Mouse (Mus musculus): ENCODE measurements at regions not wholly inside any gene's neighbourhood (a gene's known extent, or its start where the extent isn't known, plus 50 kb on each side); places are given as distances from the start of the nearest gene placed in this dataset.

GRCm38 (mm10) chr8:100206557-100207349 lies 790.5 kb upstream of the Cdh8 start:
- Histone ChIP-seq H3K36me3 (no peaks in the 10 kb centered on the region), H3K4me1 (replicated peaks) (no peaks in the 10 kb centered on the region), H3K4me2 (no peak overlapping the region), H3K9me3 (replicated peaks) (0 out of 2 replicates have a peak, but pooled peaks cover 2% of the 10 kb centered on the region), H3K27ac (no peak overlapping the region), H3K27me3 (no peaks in the 10 kb centered on the region), H3K9ac (no peak overlapping the region), H3K4me3 (replicated peaks) (no peak overlapping the region)
- 71% methylated on average over 2 of the region's 2 CpGs for WGBS (ENCODE audit: insufficient replicate concordance)
- DNase-seq: no peak
- no peak for ATAC-seq (ENCODE audit: low read depth)

GRCm38 (mm10) chr8:100193228-100193627 lies 777.0 kb upstream of the Cdh8 start:
- ATAC-seq (ENCODE audit: low read depth) (no peak), DNase-seq (no peak)
- Histone ChIP-seq H3K9ac (no peak overlapping the region), H3K27me3 (no peaks in the 10 kb centered on the region), H3K4me3 (replicated peaks) (no peak overlapping the region), H3K9me3 (replicated peaks) (no peaks in the 10 kb centered on the region; the same call in 1 of the 2 replicates), H3K36me3 (no peaks in the 10 kb centered on the region), H3K27ac (no peak overlapping the region), H3K4me2 (no peak overlapping the region), H3K4me1 (replicated peaks) (no peaks in the 10 kb centered on the region)
- 71% methylated on average over 2 of the region's 2 CpGs for WGBS (ENCODE audit: insufficient replicate concordance)

GRCm38 (mm10) chr8:100190698-100191097 lies 774.4 kb upstream of the Cdh8 start:
- no peaks in the 10 kb centered on the region for H3K27me3 ChIP-seq
- ATAC-seq (ENCODE audit: low read depth) (no peak), DNase-seq (no peak)
- no peak overlapping the region for H3K9ac ChIP-seq
- no peak overlapping the region for H3K27ac ChIP-seq
- no peaks in the 10 kb centered on the region for H3K4me1 ChIP-seq (replicated peaks)
- H3K36me3 ChIP-seq: no peaks in the 10 kb centered on the region
- no peak overlapping the region for H3K4me3 ChIP-seq (replicated peaks)
- no peak overlapping the region for H3K4me2 ChIP-seq
- whole genome bisulfite sequencing (ENCODE audit: insufficient replicate concordance): 61% methylated on average over 2 of the region's 2 CpGs
- no peaks in the 10 kb centered on the region for H3K9me3 ChIP-seq (replicated peaks)

GRCm38 (mm10) chr8:100187976-100188375 lies 771.7 kb upstream of the Cdh8 start:
- Histone ChIP-seq H3K27ac (no peak overlapping the region), H3K4me2 (no peak overlapping the region), H3K4me1 (replicated peaks) (no peaks in the 10 kb centered on the region), H3K27me3 (no peaks in the 10 kb centered on the region), H3K9me3 (replicated peaks) (no peaks in the 10 kb centered on the region), H3K9ac (no peak overlapping the region), H3K4me3 (replicated peaks) (no peak overlapping the region), H3K36me3 (no peaks in the 10 kb centered on the region)
- DNase-seq: no peak
- no peak for ATAC-seq (ENCODE audit: low read depth)
- WGBS (ENCODE audit: insufficient replicate concordance): 65% methylated on average over 3 of the region's 3 CpGs

- no peak overlapping the region for H3K9ac ChIP-seq
- H3K27ac ChIP-seq: no peak overlapping the region
- no peaks in the 10 kb centered on the region for H3K27me3 ChIP-seq
- no peaks in the 10 kb centered on the region for H3K9me3 ChIP-seq (replicated peaks)
- WGBS (ENCODE audit: insufficient replicate concordance): 64% methylated on average over 1 of the region's 1 CpGs
- no peak overlapping the region for H3K4me2 ChIP-seq
- ATAC-seq (ENCODE audit: low read depth) (no peak), DNase-seq (no peak)
- H3K4me1 ChIP-seq (replicated peaks): no peaks in the 10 kb centered on the region
- H3K4me3 ChIP-seq (replicated peaks): no peak overlapping the region
- H3K36me3 ChIP-seq: no peaks in the 10 kb centered on the region
Observed at GRCm38 (mm10) chr8:100176502-100176901, 760.2 kb upstream of the Cdh8 start.

- DNase-seq (no peak), ATAC-seq (ENCODE audit: low read depth) (no peak)
- 72% methylated on average over 1 of the region's 1 CpGs for WGBS (ENCODE audit: insufficient replicate concordance)
Observed at GRCm38 (mm10) chr8:100145411-100145810, 729.1 kb upstream of the Cdh8 start.

GRCm38 (mm10) chr8:100144124-100144680 lies 727.9 kb upstream of the Cdh8 start:
- Histone ChIP-seq H3K27me3 (no peaks in the 10 kb centered on the region), H3K36me3 (no peaks in the 10 kb centered on the region), H3K9ac (no peak overlapping the region), H3K4me3 (replicated peaks) (no peak overlapping the region), H3K4me1 (replicated peaks) (no peaks in the 10 kb centered on the region), H3K27ac (no peak overlapping the region), H3K4me2 (no peak overlapping the region), H3K9me3 (replicated peaks) (no peaks in the 10 kb centered on the region)
- whole genome bisulfite sequencing (ENCODE audit: insufficient replicate concordance): 66% methylated on average over 5 of the region's 5 CpGs
- DNase-seq (no peak), ATAC-seq (ENCODE audit: low read depth) (no peak)

More at GRCm38 (mm10) chr8:100145411-100145810, 729.1 kb upstream of the Cdh8 start:
- H3K4me3 ChIP-seq (replicated peaks): no peak overlapping the region
- no peaks in the 10 kb centered on the region for H3K27me3 ChIP-seq
- no peak overlapping the region for H3K9ac ChIP-seq
- H3K27ac ChIP-seq: no peak overlapping the region
- H3K4me2 ChIP-seq: no peak overlapping the region
- H3K36me3 ChIP-seq: no peaks in the 10 kb centered on the region
- H3K9me3 ChIP-seq (replicated peaks): no peaks in the 10 kb centered on the region
- H3K4me1 ChIP-seq (replicated peaks): no peaks in the 10 kb centered on the region

- Histone ChIP-seq H3K4me1 (replicated peaks) (no peaks in the 10 kb centered on the region), H3K36me3 (no peaks in the 10 kb centered on the region), H3K9me3 (replicated peaks) (no peaks in the 10 kb centered on the region), H3K27ac (no peak overlapping the region), H3K27me3 (no peaks in the 10 kb centered on the region), H3K9ac (no peak overlapping the region), H3K4me2 (no peak overlapping the region), H3K4me3 (replicated peaks) (no peak overlapping the region)
- no peak for DNase-seq
- ATAC-seq (ENCODE audit: low read depth): no peak
- WGBS (ENCODE audit: insufficient replicate concordance): 45% methylated on average over 11 of the region's 11 CpGs
Observed at GRCm38 (mm10) chr8:100104412-100105365, 688.4 kb upstream of the Cdh8 start.

- no peaks in the 10 kb centered on the region for H3K9me3 ChIP-seq (replicated peaks)
- H3K36me3 ChIP-seq: no peaks in the 10 kb centered on the region
- WGBS (ENCODE audit: insufficient replicate concordance): 58% methylated on average over 2 of the region's 2 CpGs
- ATAC-seq (ENCODE audit: low read depth): no peak
- no peak overlapping the region for H3K4me3 ChIP-seq (replicated peaks)
- H3K4me2 ChIP-seq: no peak overlapping the region
- no peak overlapping the region for H3K9ac ChIP-seq
- no peak overlapping the region for H3K27ac ChIP-seq
- DNase-seq: no peak
- no peaks in the 10 kb centered on the region for H3K27me3 ChIP-seq
- no peaks in the 10 kb centered on the region for H3K4me1 ChIP-seq (replicated peaks)
Observed at GRCm38 (mm10) chr8:100101957-100102356, 685.7 kb upstream of the Cdh8 start.

- no peak for ATAC-seq (ENCODE audit: low read depth)
- Histone ChIP-seq H3K27ac (no peak overlapping the region), H3K4me2 (no peak overlapping the region), H3K27me3 (no peaks in the 10 kb centered on the region), H3K9ac (no peak overlapping the region), H3K4me3 (replicated peaks) (no peak overlapping the region), H3K9me3 (replicated peaks) (no peaks in the 10 kb centered on the region), H3K4me1 (replicated peaks) (no peaks in the 10 kb centered on the region), H3K36me3 (no peaks in the 10 kb centered on the region)
- 71% methylated on average over 5 of the region's 5 CpGs for WGBS (ENCODE audit: insufficient replicate concordance)
- DNase-seq: no peak
Observed at GRCm38 (mm10) chr8:100072059-100072729, 655.9 kb upstream of the Cdh8 start.

GRCm38 (mm10) chr8:100069761-100070160 lies 653.5 kb upstream of the Cdh8 start:
- H3K4me1 ChIP-seq (replicated peaks): no peaks in the 10 kb centered on the region
- H3K9me3 ChIP-seq (replicated peaks): no peaks in the 10 kb centered on the region
- H3K4me3 ChIP-seq (replicated peaks): no peak overlapping the region
- ATAC-seq (ENCODE audit: low read depth) (no peak), DNase-seq (no peak)
- WGBS (ENCODE audit: insufficient replicate concordance): 47% methylated on average over 1 of the region's 1 CpGs
- H3K9ac ChIP-seq: no peak overlapping the region
- H3K36me3 ChIP-seq: no peaks in the 10 kb centered on the region
- no peak overlapping the region for H3K27ac ChIP-seq
- H3K4me2 ChIP-seq: no peak overlapping the region
- no peaks in the 10 kb centered on the region for H3K27me3 ChIP-seq
